Mouse (Mus musculus) hindlimb bud, embryonic 11.5 days (tissue): Measurements from ENCODE around the gene Lifr.

Experiments used
- DNase-seq: peaks from one replicate; pipeline ENCODE4 v3.0.0-alpha.2; 2012; ENCODE audit warnings: low read depth, low spot score; ENCODE audit errors: extremely low spot score

Lifr gene

GRCm38 (mm10) chr15:7080916-7081626, 9.3 kb upstream of the Lifr start:
- DNase-seq = no peak

- no peak for DNase-seq
These were observed 8.6 kb upstream of the Lifr start for GRCm38 (mm10) chr15:7081795-7082194.

DNA sequence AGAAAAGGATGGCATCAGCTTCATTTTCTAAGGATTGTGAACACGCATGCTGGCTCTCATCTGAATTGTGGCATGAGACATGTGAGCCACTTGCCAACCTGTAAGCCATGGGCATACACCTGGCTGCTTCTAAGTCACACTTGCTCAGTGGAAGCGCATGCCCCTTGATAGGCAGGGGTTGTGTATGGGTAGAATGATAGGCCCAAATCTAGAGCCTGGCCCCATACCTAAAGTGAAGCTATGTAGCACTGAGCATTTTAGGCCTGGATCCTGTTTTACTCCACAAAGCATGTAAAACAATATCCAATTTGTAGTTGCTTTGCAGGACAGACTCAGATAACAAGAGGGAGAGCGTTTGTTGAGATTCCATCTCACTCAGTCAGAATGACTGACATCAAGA, 7.5 kb upstream of the Lifr start:
- DNase-seq = no peak

DNA sequence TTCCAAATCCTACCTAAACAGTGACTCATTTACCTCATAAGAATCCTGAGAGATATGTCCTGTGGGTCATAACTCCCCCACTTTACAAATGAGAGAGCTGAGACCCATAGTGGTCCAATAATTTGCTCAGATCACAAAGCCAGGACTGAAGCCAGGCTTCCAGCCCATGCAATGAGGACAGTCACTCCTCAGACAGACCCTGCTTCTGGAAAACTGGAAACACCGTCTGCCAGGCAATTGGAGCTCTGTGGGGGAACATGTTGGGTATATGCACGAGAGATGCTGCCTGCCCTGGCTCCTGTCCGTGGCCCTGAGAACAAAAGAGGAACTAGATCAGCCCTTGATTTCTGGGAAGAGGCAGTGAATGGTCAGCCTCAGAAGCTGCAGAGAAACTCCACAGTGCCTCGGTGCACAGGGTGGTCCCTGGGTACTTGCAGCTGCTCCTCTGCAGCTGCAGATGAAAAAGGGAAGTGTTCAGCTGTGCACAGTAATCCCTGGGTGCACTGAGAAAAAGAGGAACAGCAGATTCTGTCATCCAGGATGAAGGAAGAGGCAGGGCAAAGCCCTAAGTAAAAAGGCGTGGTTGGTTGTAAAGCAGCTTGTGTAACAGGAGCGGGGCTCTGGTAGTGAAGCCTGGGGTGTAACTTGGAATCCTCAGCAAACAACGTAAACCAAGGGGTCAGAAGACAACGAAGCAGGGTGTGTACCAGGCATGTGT, 5.5 kb upstream of the Lifr start:
- DNase-seq = no peak

GRCm38 (mm10) chr15:7088691-7089090, 1.7 kb upstream of the Lifr start:
- no peak for DNase-seq

DNA sequence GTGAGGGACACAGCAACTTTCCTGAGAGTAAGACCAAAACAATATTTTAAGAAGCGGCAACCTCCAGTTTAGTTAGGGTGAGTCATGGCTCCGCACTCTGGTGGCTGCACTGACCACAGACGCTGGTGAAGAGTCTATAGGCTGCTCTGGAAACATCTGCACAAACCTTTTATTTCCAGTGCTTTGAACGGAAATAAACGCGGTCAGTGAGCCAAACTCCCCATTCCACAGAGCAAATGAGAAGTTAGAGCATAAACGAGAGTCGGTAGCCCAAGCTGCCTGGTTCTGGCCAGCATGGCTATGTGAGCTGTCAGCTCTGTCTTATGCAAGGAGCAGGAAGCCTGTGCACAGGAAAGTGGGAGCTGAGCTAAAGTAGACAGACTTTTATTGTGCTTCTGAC, 1.9 kb downstream of the Lifr start:
- DNase-seq = no peak

DNA sequence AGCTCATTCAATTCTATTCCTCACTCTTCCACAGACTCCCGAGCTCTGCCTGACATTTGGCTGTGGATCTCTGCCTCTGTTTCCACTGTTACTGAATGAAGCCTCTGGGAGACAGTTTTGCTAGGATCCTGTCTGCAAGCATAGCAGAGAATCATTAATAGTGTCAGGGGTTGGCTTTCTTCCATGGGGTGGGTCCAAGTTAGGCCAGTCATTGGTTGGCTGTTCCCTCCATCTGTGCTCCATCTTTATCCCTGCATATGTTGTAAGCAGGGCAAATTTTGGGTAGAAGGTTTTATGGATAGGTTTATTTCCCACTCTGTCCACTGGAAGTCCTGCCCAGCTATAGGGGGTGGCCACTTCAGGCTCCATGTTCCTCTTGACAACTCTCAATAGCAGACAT, 9.0 kb downstream of the Lifr start:
- DNase-seq = no peak

- DNase-seq = no peak
These were observed 9.8 kb downstream of the Lifr start for GRCm38 (mm10) chr15:7100226-7100625.

DNA sequence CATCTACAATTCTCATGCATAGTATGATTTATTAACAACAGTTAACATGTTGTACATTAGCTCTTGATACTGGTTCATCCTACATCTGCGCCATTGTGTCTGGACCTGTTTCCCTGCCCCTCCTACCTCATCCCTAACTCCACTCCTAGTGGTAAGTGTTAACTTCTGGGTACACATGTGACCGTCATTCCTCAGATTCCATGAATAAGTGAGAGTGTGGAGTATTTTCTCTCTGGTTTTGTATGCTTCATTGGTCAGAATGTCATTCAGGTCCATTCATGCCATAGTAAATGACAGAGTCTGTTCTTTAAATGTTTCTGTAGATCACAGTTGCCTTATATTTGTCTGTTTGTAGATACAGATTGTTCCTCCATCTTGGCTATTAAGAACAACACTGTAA, 12.6 kb downstream of the Lifr start:
- DNase-seq = no peak

DNA sequence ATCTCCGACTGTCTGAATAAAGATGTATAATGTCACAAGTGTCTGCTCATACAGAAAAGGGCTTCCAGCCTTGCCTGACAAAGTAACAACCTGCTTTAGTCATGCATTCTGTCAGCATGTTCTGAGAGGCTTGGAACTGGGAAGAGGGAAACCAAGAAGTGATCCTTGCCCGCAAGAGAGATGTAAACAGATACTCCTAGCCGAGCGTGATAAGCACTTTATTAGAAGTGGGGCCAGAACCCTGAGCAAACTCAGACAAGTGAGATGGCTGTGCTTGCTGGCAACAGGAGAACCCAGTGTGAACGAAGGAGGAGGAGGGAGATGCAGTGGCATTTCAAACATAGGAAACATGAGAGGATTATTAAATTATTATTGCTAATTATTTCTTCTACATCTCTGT, 14.8 kb downstream of the Lifr start:
- DNase-seq = no peak

GRCm38 (mm10) chr15:7108160-7108559, 17.7 kb downstream of the Lifr start:
- no peak for DNase-seq

DNA sequence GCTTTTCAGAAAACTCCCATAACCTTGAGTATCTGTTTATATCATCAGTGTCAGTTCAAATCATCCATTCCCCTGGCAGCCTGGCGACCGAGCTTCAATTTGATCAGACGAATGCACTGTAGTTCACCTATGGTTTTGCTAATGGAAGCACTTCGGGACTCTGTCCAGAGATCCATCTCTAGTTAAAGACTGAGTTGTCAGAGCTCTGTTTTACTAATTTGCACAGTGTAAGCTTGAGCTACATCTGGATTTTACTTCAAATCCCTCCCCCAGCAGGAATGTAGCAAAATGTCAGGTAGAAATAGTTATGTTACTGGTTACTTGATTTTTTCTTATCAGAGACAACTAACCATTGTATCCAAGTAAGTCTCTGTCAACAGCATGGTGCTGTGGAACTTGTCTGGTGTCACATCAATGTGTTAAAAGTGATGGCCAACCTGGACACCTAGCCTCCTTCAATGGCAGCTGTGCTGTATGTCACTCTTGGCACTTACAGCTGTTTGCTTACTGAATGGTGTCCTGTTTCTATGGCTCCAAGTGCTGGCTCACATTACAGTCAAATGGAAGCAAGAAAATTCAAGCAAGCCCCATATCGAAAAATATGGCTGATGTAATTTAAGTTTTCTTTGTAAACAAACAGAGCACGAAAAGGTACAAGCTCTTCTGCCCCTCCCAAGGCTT, 22.0 kb downstream of the Lifr start:
- DNase-seq = no peak

DNA sequence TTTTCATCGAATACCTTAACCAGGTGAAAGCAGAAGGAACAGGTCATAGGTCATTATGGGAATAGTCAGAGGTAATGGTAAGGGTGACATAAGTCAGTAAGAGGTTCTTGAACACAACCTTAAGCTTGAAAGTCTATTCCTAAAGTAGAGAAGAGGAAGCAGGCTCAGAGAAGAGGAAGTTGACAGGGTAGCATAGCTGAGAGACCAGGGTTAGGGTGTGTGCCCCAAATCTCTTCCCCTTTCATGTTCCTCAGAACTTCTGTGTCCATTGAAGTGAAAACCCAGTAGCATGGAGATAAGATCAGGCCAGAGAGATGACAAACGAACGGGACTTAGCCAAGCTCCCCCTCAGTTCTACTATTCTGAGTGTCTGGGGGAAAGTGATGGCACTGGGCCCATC, 23.5 kb downstream of the Lifr start:
- no peak for DNase-seq

- DNase-seq = no peak
These were observed 25.1 kb downstream of the Lifr start for GRCm38 (mm10) chr15:7115326-7116003.

DNA sequence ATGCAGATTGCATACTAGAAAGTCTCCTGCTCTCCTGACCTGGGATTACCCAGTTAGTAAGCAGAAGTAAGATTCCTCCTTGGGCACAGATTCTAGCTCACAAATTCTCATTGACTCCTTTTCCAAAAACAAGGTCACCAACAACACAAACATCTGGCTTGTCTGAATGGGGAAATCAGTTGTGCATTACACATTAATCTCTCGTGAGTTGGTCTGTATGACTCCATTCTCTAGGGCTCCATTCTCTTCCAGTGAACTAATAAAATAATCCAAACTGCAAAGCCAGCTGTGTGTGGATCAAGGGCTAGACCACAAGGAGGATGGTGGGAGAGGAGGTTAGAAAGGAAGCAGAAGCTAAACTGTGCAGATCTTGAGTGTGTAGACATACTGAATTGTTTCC, 25.8 kb downstream of the Lifr start:
- DNase-seq = no peak

GRCm38 (mm10) chr15:7116699-7117098, 26.3 kb downstream of the Lifr start:
- no peak for DNase-seq

DNA sequence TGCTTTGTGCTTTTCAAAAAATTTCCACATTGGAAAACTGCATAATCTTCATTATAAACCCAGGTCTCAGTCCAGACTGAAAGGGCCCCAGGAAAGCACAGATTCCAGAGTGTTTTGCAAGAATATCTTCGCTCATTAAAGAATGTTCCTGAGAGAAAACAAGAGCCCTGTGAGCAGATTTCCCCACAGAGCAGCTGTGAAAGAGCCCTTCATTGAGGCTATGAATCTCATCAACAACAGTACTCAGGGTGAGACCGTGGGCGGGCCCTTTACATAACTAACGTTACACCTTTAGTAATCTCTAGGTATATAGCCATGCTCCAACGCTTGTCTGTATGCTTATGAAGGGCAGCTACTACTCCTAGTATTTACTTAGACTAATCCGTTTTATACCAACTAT, 27.5 kb downstream of the Lifr start:
- DNase-seq = no peak

GRCm38 (mm10) chr15:7118849-7119248, 28.4 kb downstream of the Lifr start:
- DNase-seq = no peak

- DNase-seq = no peak
These were observed 29.6 kb downstream of the Lifr start for GRCm38 (mm10) chr15:7119930-7120512.

DNA sequence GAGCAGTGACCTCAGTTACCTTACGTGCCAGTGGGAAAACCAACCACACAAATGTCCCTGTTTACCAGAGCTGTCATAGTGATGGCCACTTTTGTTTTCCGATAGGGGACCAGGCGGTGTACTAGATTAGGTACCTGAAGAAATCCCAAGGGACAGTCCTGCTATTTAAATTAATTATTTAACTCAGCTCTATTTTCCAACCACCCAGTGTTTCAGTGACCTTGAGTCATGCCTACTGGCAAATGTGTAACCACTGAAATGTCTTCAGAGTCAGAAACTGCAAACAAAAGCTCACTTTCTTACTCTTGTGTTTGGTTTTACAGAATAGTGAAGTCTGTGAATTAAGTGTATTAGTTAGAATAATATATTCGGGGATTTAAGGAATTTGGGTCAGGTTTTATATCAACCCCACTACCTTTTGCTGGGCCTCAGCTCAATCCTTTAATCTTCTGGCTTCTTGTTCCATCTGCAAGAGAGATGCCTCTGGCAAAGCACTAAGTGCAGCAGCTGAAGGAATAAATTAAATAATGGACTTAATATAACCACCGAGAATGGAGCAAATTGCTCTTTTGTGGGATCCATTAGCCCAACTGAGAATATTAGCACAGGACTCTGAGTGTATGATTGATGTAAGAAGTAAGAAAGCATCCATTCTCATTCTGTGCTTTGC, 33.5 kb downstream of the Lifr start:
- DNase-seq = no peak

GRCm38 (mm10) chr15:7126171-7126570, 35.8 kb downstream of the Lifr start:
- no peak for DNase-seq
